Mouse (Mus musculus) lung, embryonic 14.5 days (tissue): ENCODE data around the gene Col9a2. TPM values are rescaled to one million over a fixed set of nuclear protein-coding genes. Genes with fewer than 3 reads are reported as not detected.

Experiments
- ATAC-seq: fragments of 200-750 bp; cut with Nextera tagmentation; 2 replicates; pipeline ENCODE4 v1.8.0; 2017; ENCODE audit warnings: mild to moderate bottlenecking, moderate TSS enrichment, moderate library complexity; ENCODE audit not compliant: insufficient read depth
- DNase-seq: peaks from one replicate; pipeline ENCODE4 v3.0.0-alpha.2; 2015
- H3K27ac ChIP-seq: fragments of 300-500 bp; sonication (generic); 2 replicates; pipeline ENCODE4 v1.5.1; 2014; ENCODE audit warnings: low read depth, mild to moderate bottlenecking, moderate library complexity
- H3K27me3 ChIP-seq: fragments of 300-500 bp; sonication (generic); 2 replicates; pipeline ENCODE4 v1.6.1; 2014; ENCODE audit warnings: low read length, control low read depth; ENCODE audit not compliant: insufficient read depth
- H3K36me3 ChIP-seq: fragments of 300-500 bp; sonication (generic); 2 replicates; pipeline ENCODE4 v1.6.1; 2014; ENCODE audit warnings: control low read depth; ENCODE audit not compliant: insufficient read depth
- H3K4me1 ChIP-seq: fragments of 300-500 bp; sonication (generic); 2 replicates; pipeline ENCODE4 v1.6.1; 2014; ENCODE audit warnings: antibody characterized with exemption, control low read depth; ENCODE audit not compliant: insufficient read depth
- H3K4me2 ChIP-seq: fragments of 300-500 bp; sonication (generic); 2 replicates; pipeline ENCODE4 v1.6.1; 2014; ENCODE audit warnings: mild to moderate bottlenecking
- H3K4me3 ChIP-seq: fragments of 300-500 bp; sonication (generic); 2 replicates; pipeline ENCODE4 v1.5.1; 2014; ENCODE audit warnings: low read depth, low read length
- H3K9ac ChIP-seq: fragments of 300-500 bp; sonication (generic); 2 replicates; pipeline ENCODE4 v1.6.1; 2014
- H3K9me3 ChIP-seq: fragments of 300-500 bp; sonication (generic); 2 replicates; pipeline ENCODE4 v1.6.1; 2016; ENCODE audit warnings: low read depth, low read length, control low read depth
- CTCF ChIP-seq: IDR thresholded peaks from 2 replicates; pipeline ENCODE4 v1.5.1; 2016; ENCODE audit warnings: antibody characterized with exemption, low read depth
- WGBS: fragments of 180-500 bp; shearing (Covaris S2); extraction: QIAGEN DNeasy Blood & Tissue Kit; methylation state at CpG from one replicate; pipeline ENCODE4 v1.1.7; 2014; 5-methylcytosine and 5-hydroxymethylcytosine counted together
- polyA plus RNA-seq: library from polyadenylated mRNA; unstranded; fragments of >200 nt; fragmentation: Nextera tagmentation; extraction: Ambion mirVana; gene quantifications from 2 replicates; pipeline ENCODE4 v1.2.1, GENCODE M21; 2014

The Col9a2 gene
- polyA plus RNA-seq, 1 experiment from 2014 or later, result 9.3 TPM

DNA sequence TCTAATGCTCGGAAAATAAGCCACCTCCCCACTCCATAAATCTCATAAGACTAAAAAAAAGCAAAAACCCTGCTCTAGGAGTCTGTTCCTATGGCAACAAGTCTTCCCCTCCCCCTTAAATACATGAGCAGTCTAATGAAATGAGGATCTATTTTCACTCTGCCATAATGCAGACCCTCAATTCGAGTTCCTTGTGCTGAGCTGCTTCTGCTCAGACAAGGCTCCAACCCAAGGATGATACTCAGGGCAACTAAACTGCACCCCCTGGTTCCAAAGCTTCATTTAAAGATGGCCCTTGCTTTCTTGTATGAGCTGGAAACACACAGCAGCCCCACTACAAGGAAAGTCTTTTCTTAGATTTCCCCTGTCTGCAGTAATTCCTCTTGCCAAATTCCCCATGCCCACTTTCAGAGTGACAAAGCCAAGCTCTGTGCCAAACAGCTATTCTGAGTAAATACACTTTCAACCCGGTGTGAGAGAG, 35.5 kb upstream of the Col9a2 start:
- no peak overlapping the region; the same call in 1 of the 2 replicates for H3K4me2 ChIP-seq
- no peak overlapping the region for H3K4me3 ChIP-seq
- H3K27ac ChIP-seq, result peak overlapping the region; percentile 81
- DNase-seq (peak; percentile 64), ATAC-seq (peak; percentile 25; the same call in 1 of the 2 replicates)
- no peaks in the 10 kb centered on the region for H3K36me3 ChIP-seq
- WGBS, result 15% methylated on average over 3 of the region's 3 CpGs
- no peak for TF ChIP-seq CTCF
- H3K27me3 ChIP-seq, result no peaks in the 10 kb centered on the region
- H3K9ac ChIP-seq, result no peak overlapping the region
- H3K4me1 ChIP-seq, result peaks cover 21% of the 10 kb centered on the region
- no peaks in the 10 kb centered on the region for H3K9me3 ChIP-seq

DNA sequence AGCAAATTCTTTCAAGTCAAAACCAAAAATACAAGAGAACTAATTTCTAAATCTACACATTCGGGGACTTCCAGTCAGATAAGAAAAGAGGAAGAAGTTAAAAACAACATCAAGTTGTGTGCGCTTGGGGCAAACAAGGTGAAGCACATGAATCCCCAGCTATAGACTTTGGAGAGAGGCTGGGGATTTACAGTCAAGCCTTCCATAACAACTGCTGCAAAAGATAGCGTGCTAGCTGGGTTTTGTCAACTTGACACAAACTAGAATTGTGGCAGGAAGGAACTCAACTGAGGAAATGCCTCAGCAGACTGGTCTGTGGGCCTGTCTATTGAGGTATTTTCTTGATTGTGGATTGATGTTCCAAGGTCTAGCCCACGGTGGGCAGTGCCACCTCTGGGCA, 34.5 kb upstream of the Col9a2 start:
- 62% methylated on average over 4 of the region's 4 CpGs for WGBS
- no peaks in the 10 kb centered on the region for H3K27me3 ChIP-seq
- TF ChIP-seq CTCF, result no peak
- H3K4me1 ChIP-seq, result peaks cover 21% of the 10 kb centered on the region
- DNase-seq (no peak), ATAC-seq (no peak)
- no peaks in the 10 kb centered on the region for H3K9me3 ChIP-seq
- H3K4me3 ChIP-seq, result no peak overlapping the region
- H3K4me2 ChIP-seq, result no peak overlapping the region
- H3K9ac ChIP-seq, result no peak overlapping the region
- H3K36me3 ChIP-seq, result no peaks in the 10 kb centered on the region
- no peak overlapping the region for H3K27ac ChIP-seq

DNA sequence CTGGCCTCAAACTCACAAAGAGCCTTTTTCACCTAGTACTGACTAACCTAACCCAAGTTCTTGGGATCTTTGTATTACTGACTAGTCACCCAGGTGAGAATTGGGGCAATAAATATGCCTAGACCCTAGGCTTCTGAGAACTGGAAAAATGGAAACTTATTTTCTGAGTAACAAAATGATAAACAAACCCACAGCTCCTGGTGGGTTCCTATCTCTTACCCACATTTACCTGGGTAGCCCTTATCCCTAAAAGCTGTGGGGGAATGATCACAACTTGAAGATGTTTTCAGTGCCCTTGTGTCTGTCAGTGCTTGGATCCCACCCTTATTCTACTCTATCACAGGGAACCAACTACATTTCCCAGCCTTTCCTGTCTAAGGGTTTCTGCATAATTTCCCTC, 32.2 kb upstream of the Col9a2 start:
- Histone ChIP-seq H3K4me2 (no peak overlapping the region), H3K4me3 (no peak overlapping the region), H3K9me3 (no peaks in the 10 kb centered on the region), H3K27me3 (no peaks in the 10 kb centered on the region), H3K9ac (no peak overlapping the region), H3K36me3 (no peaks in the 10 kb centered on the region), H3K4me1 (peaks cover 18% of the 10 kb centered on the region), H3K27ac (no peak overlapping the region)
- ATAC-seq (no peak), DNase-seq (no peak)
- no peak for TF ChIP-seq CTCF

DNA sequence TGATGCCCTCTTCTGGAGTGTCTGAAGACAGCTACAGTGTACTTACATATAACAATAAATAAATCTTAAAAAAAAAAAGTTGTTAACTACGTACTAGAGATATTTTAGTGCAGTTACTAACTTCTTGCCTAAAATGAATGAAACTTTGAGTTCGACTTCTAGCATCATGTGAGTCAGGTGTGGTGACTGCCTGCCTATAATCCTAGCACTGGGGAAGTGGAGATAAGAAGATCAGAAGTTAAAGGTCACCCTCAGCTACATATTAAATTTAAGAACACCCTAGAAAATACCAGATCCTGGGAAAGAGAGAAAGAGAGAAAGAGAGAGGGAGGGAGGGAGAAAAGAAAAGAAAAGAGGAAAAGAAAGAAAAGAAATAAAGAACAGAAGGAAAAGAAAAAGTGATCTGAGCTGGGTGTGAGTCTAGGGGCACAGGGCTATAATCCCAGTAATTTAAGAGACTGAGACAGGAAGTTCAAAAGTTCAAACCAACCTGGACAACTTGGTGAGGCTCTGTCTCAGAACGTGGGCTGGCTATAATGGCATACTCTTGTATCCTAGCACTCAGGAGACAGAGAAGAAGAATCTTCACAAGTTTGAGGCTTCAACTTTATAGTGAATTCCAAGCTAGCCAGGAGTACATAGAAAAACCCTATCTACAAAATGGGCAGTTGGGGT, 31.0 kb upstream of the Col9a2 start:
- no peak for DNase-seq
- no peaks in the 10 kb centered on the region for H3K36me3 ChIP-seq
- H3K4me2 ChIP-seq, result no peak overlapping the region
- no peak for TF ChIP-seq CTCF
- WGBS, result 55% methylated on average over 3 of the region's 3 CpGs
- no peak overlapping the region for H3K4me3 ChIP-seq
- no peak overlapping the region for H3K9ac ChIP-seq
- no peaks in the 10 kb centered on the region for H3K9me3 ChIP-seq
- H3K27ac ChIP-seq, result no peak overlapping the region
- peaks cover 8% of the 10 kb centered on the region for H3K4me1 ChIP-seq
- no peak for ATAC-seq
- no peaks in the 10 kb centered on the region for H3K27me3 ChIP-seq

DNA sequence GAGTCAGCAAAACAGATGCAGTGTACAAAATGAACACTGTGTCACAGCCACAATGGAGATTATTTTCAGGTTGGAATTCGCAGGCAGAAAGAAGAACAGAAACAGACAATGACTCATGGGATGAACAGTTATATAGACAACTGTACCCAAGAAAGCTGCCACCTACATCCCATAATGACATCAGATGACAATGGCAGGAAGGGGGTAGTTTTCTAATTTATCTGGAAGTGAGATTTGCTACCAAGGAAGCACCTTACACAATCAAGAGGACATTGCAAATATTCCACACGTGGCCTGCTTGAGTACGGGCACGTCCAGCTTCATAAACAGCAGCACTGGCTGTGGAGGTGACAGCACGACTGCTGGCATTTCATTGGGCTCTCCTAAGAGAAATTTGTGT, 30.0 kb upstream of the Col9a2 start:
- H3K27ac ChIP-seq, result no peak overlapping the region
- no peak overlapping the region for H3K9ac ChIP-seq
- DNase-seq (no peak), ATAC-seq (no peak)
- no peak overlapping the region for H3K4me3 ChIP-seq
- no peaks in the 10 kb centered on the region for H3K36me3 ChIP-seq
- no peak for TF ChIP-seq CTCF
- H3K9me3 ChIP-seq, result no peaks in the 10 kb centered on the region
- 69% methylated on average over 5 of the region's 5 CpGs for WGBS
- no peaks in the 10 kb centered on the region for H3K27me3 ChIP-seq
- H3K4me1 ChIP-seq, result peaks cover under 1% of the 10 kb centered on the region; the same call in 1 of the 2 replicates
- no peak overlapping the region for H3K4me2 ChIP-seq

DNA sequence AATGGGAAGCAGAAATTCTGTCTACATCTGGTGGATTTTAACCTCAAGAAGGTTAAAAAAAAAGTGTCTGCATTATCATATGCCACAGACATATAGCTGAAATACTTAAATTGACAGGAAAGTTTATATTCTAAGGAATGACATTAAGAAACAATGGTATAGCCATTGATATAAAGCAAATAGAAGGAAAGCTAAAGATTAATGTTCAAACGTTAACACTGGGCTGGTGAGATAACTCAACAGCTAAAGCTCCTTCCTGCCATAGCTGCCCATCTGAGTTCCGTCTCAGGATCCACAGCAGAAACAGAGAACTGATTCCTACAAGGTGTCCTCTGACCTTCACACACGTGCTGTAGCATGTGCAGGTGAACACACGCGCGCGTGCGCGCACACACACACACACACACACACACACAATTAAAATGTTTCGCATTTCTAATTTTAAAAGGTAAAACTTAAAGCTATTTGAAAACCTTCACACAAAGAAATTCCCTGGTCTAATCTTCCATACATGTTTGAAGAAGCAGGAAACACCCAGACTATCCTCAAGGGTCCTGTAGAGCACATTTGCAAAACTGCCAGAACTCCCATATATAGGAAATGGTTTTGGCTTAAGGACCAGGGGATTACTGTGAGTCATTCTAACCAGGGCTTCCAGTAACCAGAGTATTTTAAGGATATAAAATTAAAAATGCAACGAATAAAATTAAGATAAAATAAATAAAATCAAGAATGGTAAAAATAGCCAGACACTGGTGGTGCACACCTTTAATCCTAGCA, 28.2 kb upstream of the Col9a2 start:
- no peak for TF ChIP-seq CTCF
- DNase-seq, result no peak
- Histone ChIP-seq H3K4me1 (peaks cover 3% of the 10 kb centered on the region; the same call in 1 of the 2 replicates), H3K27ac (no peak overlapping the region), H3K4me2 (no peak overlapping the region), H3K4me3 (no peak overlapping the region), H3K9ac (no peak overlapping the region), H3K9me3 (no peaks in the 10 kb centered on the region), H3K27me3 (no peaks in the 10 kb centered on the region), H3K36me3 (no peaks in the 10 kb centered on the region)
- WGBS, result 77% methylated on average over 11 of the region's 11 CpGs
- ATAC-seq, result no peak

DNA sequence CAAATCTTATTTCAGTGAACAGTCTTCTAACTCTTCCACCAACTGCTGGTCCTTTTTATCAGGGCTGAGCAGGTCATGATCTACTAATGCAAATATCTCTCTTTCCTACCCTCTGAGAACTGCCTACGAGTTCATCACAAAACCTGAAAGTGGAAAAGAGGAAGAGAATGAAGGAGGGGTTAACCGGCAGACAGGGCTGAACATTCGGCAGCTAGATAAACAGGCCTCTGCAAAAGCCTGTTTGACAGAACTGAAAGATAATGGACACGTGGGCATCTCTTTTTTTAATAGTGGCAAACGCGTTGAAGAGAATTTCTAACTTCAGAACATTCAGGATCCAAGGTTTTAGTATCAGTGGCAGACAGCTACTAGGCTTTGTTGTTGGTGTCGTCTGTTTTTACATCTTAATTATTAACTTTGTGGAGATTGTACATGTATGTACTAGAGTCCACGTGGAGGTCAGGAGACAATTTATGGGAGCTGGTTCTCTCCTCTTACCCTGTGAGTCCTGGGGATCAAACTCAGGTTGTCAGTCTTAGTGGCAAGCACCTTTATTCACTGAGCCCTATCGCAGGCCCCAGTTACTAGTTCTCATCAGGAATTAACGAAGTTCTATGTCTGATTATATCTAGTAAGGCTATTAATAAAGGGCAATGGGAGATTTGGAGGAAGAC, 24.5 kb upstream of the Col9a2 start:
- H3K9ac ChIP-seq, result no peak overlapping the region
- H3K27ac ChIP-seq, result no peak overlapping the region; the same call in 1 of the 2 replicates
- 52% methylated on average over 10 of the region's 10 CpGs for WGBS
- no peak for ATAC-seq
- TF ChIP-seq CTCF, result no peak
- H3K4me2 ChIP-seq, result peak overlapping the region; percentile 92
- no peaks in the 10 kb centered on the region for H3K27me3 ChIP-seq
- no peaks in the 10 kb centered on the region for H3K9me3 ChIP-seq
- H3K36me3 ChIP-seq, result no peaks in the 10 kb centered on the region
- no peak overlapping the region for H3K4me3 ChIP-seq
- H3K4me1 ChIP-seq, result peaks cover 5% of the 10 kb centered on the region; the same call in 1 of the 2 replicates
- DNase-seq, result no peak
